Mouse (Mus musculus) small intestine, adult 2 months (tissue): ENCODE results near the gene Cxcr5.

ENCODE experiments used
- CTCF ChIP-seq: fragments of 200-500 bp; IDR thresholded peaks from 2 replicates; pipeline ENCODE4 v1.5.1; 2012; ENCODE audit warnings: low read depth, mild to moderate bottlenecking, control low read depth, inconsistent platforms, low read length, moderate library complexity, mixed read lengths; ENCODE audit not compliant: insufficient replicate concordance, insufficient read length; ENCODE audit errors: extremely low read depth
- POLR2A ChIP-seq: fragments of 200-500 bp; IDR thresholded peaks from 2 replicates; pipeline ENCODE4 v1.6.1; 2012; ENCODE audit warnings: low read depth, mild to moderate bottlenecking, control low read depth, inconsistent platforms, low read length, moderate library complexity

- TF ChIP-seq CTCF (peak; percentile 56), POLR2A (no peak)
These were observed 63.0 kb downstream of the Cxcr5 start for GRCm38 (mm10) chr9:44498421-44499355.
